Mouse (Mus musculus): ENCODE results near the gene Fancc.

- TF ChIP-seq CTCF (IDR thresholded peaks at IDR 0.05; ENCODE audit: borderline replicate concordance, insufficient read depth, low read depth, low read length) (no peak), POLR2A (IDR thresholded peaks at IDR 0.05; ENCODE audit: borderline replicate concordance, insufficient read depth, low read length) (no peak)
Measured at GRCm38 (mm10) chr13:63452898-63453297, 44.2 kb downstream of the Fancc start.
